27 mouse cellular contexts compared by ENCODE assay signal in genomic region chr19:10673275-10673674, GRCm38 (mm10). TPM values are rescaled to one million over a fixed set of nuclear protein-coding genes. Genes with fewer than 3 reads are reported as not detected.
DNase-seq lines count a peak whose midpoint lies in the region; ATAC-seq and TF ChIP-seq lines count a peak whose summit lies in the region.
"Had no signal": no experiment of that assay in that cellular context is flagged by ENCODE, and none has a peak within 500 bp of the region (broad histone marks: within the 10 kb centered on the region; RNA-seq: fewer than 3 reads in every experiment).

No protein-coding gene starts in this region.

- H3ac ChIP-seq in myocyte (ENCODE audit: control insufficient read depth, insufficient read length), result no peak overlapping the region

- H3K27me3 ChIP-seq in midbrain, embryonic 12.5 days, result no peaks in the 10 kb centered on the region; the same call in 1 of the 2 replicates
- no peaks in the 10 kb centered on the region; the same call in 1 of the 2 replicates for H3K27me3 ChIP-seq in midbrain, embryonic 10.5 days (ENCODE audit: low read depth, poor library complexity, severe bottlenecking)
- H3K27me3 ChIP-seq in myocyte (ENCODE audit: control insufficient read depth, insufficient read depth, insufficient read length), result peaks cover 13% of the 10 kb centered on the region
- no peaks in the 10 kb centered on the region for H3K27me3 ChIP-seq in hindbrain, postnatal 0 days (ENCODE audit: insufficient read depth, low read length)
- H3K27me3 ChIP-seq: embryonic facial prominence, embryonic 15.5 days; forebrain, embryonic 12.5 days; forebrain, embryonic 15.5 days; heart, embryonic 15.5 days; hindbrain, embryonic 13.5 days had no signal

- 63% methylated on average over 1 of the region's 1 CpGs for whole genome bisulfite sequencing in midbrain, embryonic 12.5 days
- WGBS in midbrain, embryonic 10.5 days, result 57% methylated on average over 1 of the region's 1 CpGs
- WGBS in hindbrain, postnatal 0 days, result 50% methylated on average over 1 of the region's 1 CpGs

- H3K27ac ChIP-seq in midbrain, embryonic 12.5 days (replicated peaks), result no peak overlapping the region
- no peak overlapping the region for H3K27ac ChIP-seq in midbrain, embryonic 10.5 days (replicated peaks)
- H3K27ac ChIP-seq in hindbrain, postnatal 0 days, result no peak overlapping the region
- H3K27ac ChIP-seq: embryonic facial prominence, embryonic 15.5 days; forebrain, embryonic 12.5 days; forebrain, embryonic 15.5 days; heart, embryonic 15.5 days; hindbrain, embryonic 10.5 days; hindbrain, embryonic 13.5 days had no signal

- no peaks in the 10 kb centered on the region for H3K4me1 ChIP-seq in midbrain, embryonic 12.5 days
- no peaks in the 10 kb centered on the region for H3K4me1 ChIP-seq in midbrain, embryonic 10.5 days
- H3K4me1 ChIP-seq in hindbrain, postnatal 0 days (ENCODE audit: insufficient read depth, low read length), result no peaks in the 10 kb centered on the region
- H3K4me1 ChIP-seq: embryonic facial prominence, embryonic 15.5 days; forebrain, embryonic 12.5 days; forebrain, embryonic 15.5 days; heart, embryonic 12.5 days; heart, embryonic 15.5 days; hindbrain, embryonic 10.5 days; hindbrain, embryonic 13.5 days had no signal

- H3K9ac ChIP-seq in midbrain, embryonic 12.5 days (replicated peaks), result 0 out of 2 replicates have a peak overlapping the region, but pooled peaks have one; percentile 6
- H3K9ac ChIP-seq in hindbrain, postnatal 0 days (replicated peaks; ENCODE audit: low read length), result no peak overlapping the region
- H3K9ac ChIP-seq: embryonic facial prominence, embryonic 15.5 days; forebrain, embryonic 12.5 days; forebrain, embryonic 15.5 days; heart, embryonic 12.5 days; heart, embryonic 15.5 days; hindbrain, embryonic 13.5 days had no signal

- no peaks in the 10 kb centered on the region for H3K9me3 ChIP-seq in midbrain, embryonic 12.5 days
- no peaks in the 10 kb centered on the region for H3K9me3 ChIP-seq in midbrain, embryonic 10.5 days (replicated peaks)
- H3K9me3 ChIP-seq in hindbrain, postnatal 0 days (ENCODE audit: low read length), result no peaks in the 10 kb centered on the region
- H3K9me3 ChIP-seq: embryonic facial prominence, embryonic 15.5 days; forebrain, embryonic 12.5 days; forebrain, embryonic 15.5 days; heart, embryonic 12.5 days; heart, embryonic 15.5 days; hindbrain, embryonic 10.5 days; hindbrain, embryonic 13.5 days had no signal

- H3K36me3 ChIP-seq in midbrain, embryonic 12.5 days, result no peaks in the 10 kb centered on the region
- no peaks in the 10 kb centered on the region for H3K36me3 ChIP-seq in midbrain, embryonic 10.5 days
- H3K36me3 ChIP-seq in myocyte (ENCODE audit: control insufficient read depth, insufficient read depth), result no peaks in the 10 kb centered on the region
- H3K36me3 ChIP-seq in hindbrain, postnatal 0 days (ENCODE audit: insufficient read depth, low read length), result no peaks in the 10 kb centered on the region
- H3K36me3 ChIP-seq: embryonic facial prominence, embryonic 15.5 days; forebrain, embryonic 12.5 days; forebrain, embryonic 15.5 days; heart, embryonic 12.5 days; heart, embryonic 15.5 days; hindbrain, embryonic 10.5 days; hindbrain, embryonic 13.5 days had no signal

- no peak for TF ChIP-seq POLR2A in myocyte (IDR thresholded peaks at IDR 0.05; ENCODE audit: insufficient read length, low read depth)

- DNase-seq in embryo, embryonic 10 days (ENCODE audit: low spot score), result peak; percentile 16
- DNase-seq in embryo, embryonic 11 days, result no peak
- no peak for DNase-seq in midbrain, embryonic 10.5 days (ENCODE audit: low spot score)
- DNase-seq in hindbrain, postnatal 0 days (ENCODE audit: low spot score), result no peak
- DNase-seq: adrenal gland, adult 8-10 months; adrenal gland, postnatal 25 days; cerebellum, adult 18-20 months; cerebellum, adult 9-10 months; cerebellum, postnatal 14 days; gastrocnemius, postnatal 25 days; heart, adult 18-20 months; heart, postnatal 10 days; heart, postnatal 36 days had no signal

- H3K4me3 ChIP-seq in midbrain, embryonic 12.5 days, result no peak overlapping the region
- H3K4me3 ChIP-seq in midbrain, embryonic 10.5 days, result no peak overlapping the region
- no peak overlapping the region for H3K4me3 ChIP-seq in myocyte
- no peak overlapping the region for H3K4me3 ChIP-seq in hindbrain, postnatal 0 days (ENCODE audit: low read length)
- H3K4me3 ChIP-seq: embryonic facial prominence, embryonic 15.5 days; forebrain, embryonic 12.5 days; forebrain, embryonic 15.5 days; heart, embryonic 12.5 days; heart, embryonic 15.5 days; hindbrain, embryonic 10.5 days; hindbrain, embryonic 13.5 days had no signal

- TF ChIP-seq CTCF in hindbrain, postnatal 0 days (IDR thresholded peaks at IDR 0.05; ENCODE audit: low read depth), result no peak

- H3K79me2 ChIP-seq in myocyte (ENCODE audit: control insufficient read depth, insufficient read depth), result no peaks in the 10 kb centered on the region

- no peak overlapping the region for H3K4me2 ChIP-seq in midbrain, embryonic 12.5 days (replicated peaks)
- H3K4me2 ChIP-seq in myocyte (ENCODE audit: low read depth), result peak overlapping the region; percentile 31
- H3K4me2 ChIP-seq in hindbrain, postnatal 0 days (ENCODE audit: low read depth, low read length), result no peak overlapping the region
- H3K4me2 ChIP-seq: embryonic facial prominence, embryonic 15.5 days; forebrain, embryonic 12.5 days; forebrain, embryonic 15.5 days; heart, embryonic 12.5 days; heart, embryonic 15.5 days; hindbrain, embryonic 13.5 days had no signal

- no peak for ATAC-seq in midbrain, embryonic 12.5 days (ENCODE audit: low FRiP score, low read depth)
- no peak for ATAC-seq in hindbrain, postnatal 0 days
- ATAC-seq: activated CD4-positive, CD25-positive, alpha-beta regulatory T cell, adult 4 months; forebrain, embryonic 15.5 days; hindbrain, embryonic 16.5 days; inflammation-experienced regulatory T-cells, adult 6 months had no signal

TF ChIP-seq in myocyte, 11 proteins besides CTCF, POLR2A, EP300 and RAD21:
- TF ChIP-seq MYOG (IDR thresholded peaks at IDR 0.05; ENCODE audit: control insufficient read depth in 1 of 3, insufficient read depth in 1 of 3, insufficient read length in 2 of 3, low read depth in 2 of 3), result peak; percentile 76 to 97 (median 94)
- peak; percentile 29 to 94 (median 93) for TF ChIP-seq MYOD1 (IDR thresholded peaks at IDR 0.05; ENCODE audit: control insufficient read depth in 1 of 3, insufficient read length in 2 of 3, low read depth in 2 of 3)
- TF ChIP-seq MAX (IDR thresholded peaks at IDR 0.05; ENCODE audit: low read depth), result no peak
- TF ChIP-seq REST (IDR thresholded peaks at IDR 0.05; ENCODE audit: insufficient read depth, insufficient read length), result no peak
- no peak for TF ChIP-seq CEBPB (IDR thresholded peaks at IDR 0.05; ENCODE audit: insufficient read depth, poor library complexity, severe bottlenecking)
- TF ChIP-seq E2F4 (IDR thresholded peaks at IDR 0.05; ENCODE audit: insufficient read depth), result no peak
- TF ChIP-seq USF1 (IDR thresholded peaks at IDR 0.05; ENCODE audit: low read depth), result no peak
- peak; percentile 92 for TF ChIP-seq TCF3 (IDR thresholded peaks at IDR 0.05; ENCODE audit: insufficient read length, low read depth)
- peak; percentile 68 for TF ChIP-seq TCF12 (IDR thresholded peaks at IDR 0.05; ENCODE audit: insufficient read depth, poor library complexity, severe bottlenecking)
- no peak for TF ChIP-seq POLR2AphosphoS2 (IDR thresholded peaks at IDR 0.05; ENCODE audit: insufficient read length, low read depth)
- no peak for TF ChIP-seq SRF (IDR thresholded peaks at IDR 0.05; ENCODE audit: control insufficient read depth, insufficient read length, low read depth)

RNA-seq across cellular contexts. Expression of gene Pga5, which starts 4.6 kb away (rescaled TPM):
- not detected in 2 replicates for polyA plus RNA-seq in midbrain, embryonic 12.5 days (2016; fragmentation: Nextera tagmentation; extraction: Ambion mirVana)
- not detected in 2 replicates for polyA plus RNA-seq in midbrain, embryonic 10.5 days (2016; fragmentation: Nextera tagmentation; extraction: Ambion mirVana)
- polyA plus RNA-seq in myocyte (2012; fragmentation: generic; extraction: Trizol), result 0.04 TPM
- total RNA-seq in hindbrain, postnatal 0 days (2014; rRNA removed), result not detected in 2 replicates
- not detected in 2 replicates for polyA plus RNA-seq in hindbrain, postnatal 0 days (2015; fragmentation: Nextera tagmentation; extraction: Ambion mirVana)
- total RNA-seq: adrenal gland, adult 8-10 months; adrenal gland, postnatal 25 days; gastrocnemius, adult 8-10 months; gastrocnemius, postnatal 25 days; heart, adult 18-20 months; heart, postnatal 10 days; heart, postnatal 36 days had no signal
- polyA plus RNA-seq: activated CD4-positive, CD25-positive, alpha-beta regulatory T cell, adult 4 months; embryonic facial prominence, embryonic 11.5 days; embryonic facial prominence, embryonic 15.5 days; forebrain, embryonic 12.5 days; forebrain, embryonic 15.5 days; heart, embryonic 12.5 days; heart, embryonic 15.5 days; hindbrain, embryonic 10.5 days; hindbrain, embryonic 13.5 days; hindbrain, embryonic 16.5 days; inflammation-experienced regulatory T-cells, adult 6 months had no signal

RNA-seq across cellular contexts. Expression of gene Vps37c, which starts 15.3 kb away (rescaled TPM):
- polyA plus RNA-seq in midbrain, embryonic 12.5 days (2016; fragmentation: Nextera tagmentation; extraction: Ambion mirVana), result 30.5 and 31.9 TPM in 2 replicates
- polyA plus RNA-seq in midbrain, embryonic 10.5 days (2016; fragmentation: Nextera tagmentation; extraction: Ambion mirVana), result 33.8 and 36.0 TPM in 2 replicates
- 30.2 TPM for polyA plus RNA-seq in myocyte (2012; fragmentation: generic; extraction: Trizol)
- total RNA-seq in hindbrain, postnatal 0 days (2014; rRNA removed), result 29.8 and 30.7 TPM in 2 replicates
- 25.8 and 27.2 TPM in 2 replicates for polyA plus RNA-seq in hindbrain, postnatal 0 days (2015; fragmentation: Nextera tagmentation; extraction: Ambion mirVana)

RNA-seq across cellular contexts. Expression of gene Vwce, which starts 39.3 kb away (rescaled TPM):
- polyA plus RNA-seq in midbrain, embryonic 12.5 days (2016; fragmentation: Nextera tagmentation; extraction: Ambion mirVana), result 0.33 and 0.54 TPM in 2 replicates
- polyA plus RNA-seq in midbrain, embryonic 10.5 days (2016; fragmentation: Nextera tagmentation; extraction: Ambion mirVana), result 0.65 and 0.95 TPM in 2 replicates
- polyA plus RNA-seq in myocyte (2012; fragmentation: generic; extraction: Trizol), result 0.05 TPM
- 1.3 and 7.0 TPM in 2 replicates for total RNA-seq in hindbrain, postnatal 0 days (2014; rRNA removed)
- polyA plus RNA-seq in hindbrain, postnatal 0 days (2015; fragmentation: Nextera tagmentation; extraction: Ambion mirVana), result 1.5 and 1.7 TPM in 2 replicates
- total RNA-seq: gastrocnemius, adult 8-10 months; heart, postnatal 36 days had no signal
